ENCODE assay signal across 16 mouse cellular contexts in genomic region chr4:132116315-132116714, GRCm38 (mm10). TPM values are rescaled to one million over a fixed set of nuclear protein-coding genes. Genes with fewer than 3 reads are reported as not detected.
"Had no signal": no experiment of that assay in that cellular context is flagged by ENCODE, and none has a peak within 500 bp of the region (broad histone marks: within the 10 kb centered on the region; RNA-seq: fewer than 3 reads in every experiment).

No protein-coding gene starts in this region.

- DNase-seq: retina, postnatal 1 day; right cerebral cortex, adult 18-20 months; right cerebral cortex, postnatal 14 days; right cerebral cortex, postnatal 25 days; right cerebral cortex, postnatal 4 days; spleen, adult 18-20 months; thymus, adult 18-20 months; thymus, adult 2 months; thymus, postnatal 14 days; thymus, postnatal 25 days; thymus, postnatal 36 days; thymus, postnatal 4 days had no signal

RNA-seq across cellular contexts. Expression of gene Gm10300, which starts 41.8 kb away (rescaled TPM):
- polyA plus RNA-seq: neural tube, embryonic 14.5 days; neural tube, embryonic 15.5 days; stomach, postnatal 0 days; testis, adult 2 months had no signal
